8 mouse cellular contexts compared by ENCODE assay signal in the genomic region with DNA sequence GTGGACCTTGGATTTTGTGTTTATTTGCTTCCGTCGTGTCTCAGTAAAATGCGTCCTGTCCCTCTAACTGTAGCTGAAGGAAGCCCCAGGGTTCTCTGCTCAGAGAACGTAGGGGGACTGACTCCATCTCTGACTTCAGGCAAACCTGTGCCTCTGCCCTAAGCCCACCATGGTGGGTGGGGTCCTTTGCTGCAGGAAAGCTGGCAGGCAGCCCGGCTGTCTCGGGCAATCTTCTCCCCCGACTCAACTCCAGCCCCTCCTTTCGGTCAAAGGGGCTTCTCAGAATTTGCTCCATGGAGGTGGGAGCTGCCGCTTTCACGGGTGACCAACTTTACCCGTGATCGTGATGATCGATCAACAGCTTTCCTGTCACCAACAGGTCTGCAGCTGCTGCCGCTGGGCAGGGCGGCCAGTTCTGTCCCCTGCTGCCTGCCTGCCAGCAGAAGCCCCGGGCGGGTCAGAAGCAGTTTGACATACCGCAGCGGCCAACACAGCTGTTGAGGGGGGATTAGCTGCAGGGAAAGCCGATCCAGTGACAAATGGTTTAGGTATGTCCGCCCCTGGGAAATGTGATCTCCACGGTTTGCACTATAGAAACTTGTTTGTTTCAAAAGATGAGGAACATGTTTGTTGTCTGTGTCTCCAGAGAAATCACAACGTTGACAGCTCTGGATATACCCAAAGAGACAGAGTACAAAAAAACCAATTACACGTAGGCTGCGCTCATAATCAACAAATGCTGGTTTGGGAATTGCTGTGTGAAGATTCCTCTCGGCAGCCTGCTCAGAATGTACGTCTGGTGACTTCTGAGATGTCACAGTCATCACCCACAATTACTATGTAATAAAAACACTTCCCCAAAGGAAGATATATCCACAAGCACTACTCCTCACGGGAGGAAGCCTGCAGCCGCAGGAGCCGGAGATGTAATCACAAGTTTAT.
DNase-seq lines count a peak whose midpoint lies in the region; ATAC-seq and TF ChIP-seq lines count a peak whose summit lies in the region.

No protein-coding gene starts in this region.

- peak; percentile 11 for DNase-seq in ovary, postnatal 36 days (ENCODE audit: low spot score)
- no peak for DNase-seq in ovary, postnatal 14 days (ENCODE audit: low spot score)
- DNase-seq in forelimb bud, embryonic 11.5 days (ENCODE audit: low read depth, low spot score) = peak; percentile 75
- DNase-seq in right cerebral cortex, adult 2 months (ENCODE audit: low spot score in 2 of 2) = no peak
- DNase-seq in right cerebral cortex, adult 18-20 months = no peak

- no peak for ATAC-seq in intestine, postnatal 0 days
- peak; percentile 64 for ATAC-seq in midbrain, embryonic 13.5 days
- no peak for ATAC-seq in frontal cortex, adult (ENCODE audit: low TSS enrichment)

- H3K9me3 ChIP-seq in intestine, postnatal 0 days (ENCODE audit: control insufficient read depth) = no peaks in the 10 kb centered on the region
- H3K9me3 ChIP-seq in midbrain, embryonic 13.5 days = no peaks in the 10 kb centered on the region

- H3K36me3 ChIP-seq in intestine, postnatal 0 days (ENCODE audit: control insufficient read depth, insufficient read depth) = no peaks in the 10 kb centered on the region
- no peaks in the 10 kb centered on the region for H3K36me3 ChIP-seq in midbrain, embryonic 13.5 days

- H3K4me3 ChIP-seq in intestine, postnatal 0 days (ENCODE audit: low read depth, low read length) = peak overlapping the region; percentile 28
- H3K4me3 ChIP-seq in midbrain, embryonic 13.5 days (replicated peaks) = peak overlapping the region; percentile 36

- WGBS in intestine, postnatal 0 days = 14% methylated on average over 30 of the region's 30 CpGs
- WGBS in midbrain, embryonic 13.5 days = 11% methylated on average over 30 of the region's 30 CpGs

- no peak overlapping the region for H3K9ac ChIP-seq in intestine, postnatal 0 days (ENCODE audit: low read depth, low read length)
- H3K9ac ChIP-seq in midbrain, embryonic 13.5 days (replicated peaks) = peak overlapping the region; percentile 56

- H3K27ac ChIP-seq in intestine, postnatal 0 days (ENCODE audit: low read depth, low read length) = no peak overlapping the region
- peak overlapping the region; percentile 84 for H3K27ac ChIP-seq in midbrain, embryonic 13.5 days

- no peaks in the 10 kb centered on the region; the same call in 1 of the 2 replicates for H3K4me1 ChIP-seq in intestine, postnatal 0 days (replicated peaks; ENCODE audit: control insufficient read depth, insufficient read depth, low read length)
- H3K4me1 ChIP-seq in midbrain, embryonic 13.5 days (replicated peaks) = peaks cover 37% of the 10 kb centered on the region

- H3K4me2 ChIP-seq in intestine, postnatal 0 days (replicated peaks; ENCODE audit: low read depth) = peak overlapping the region; percentile 65
- H3K4me2 ChIP-seq in midbrain, embryonic 13.5 days (replicated peaks) = peak overlapping the region; percentile 61

- no peak for TF ChIP-seq CTCF in intestine, postnatal 0 days (IDR thresholded peaks at IDR 0.05; ENCODE audit: low read depth)

- H3K27me3 ChIP-seq in intestine, postnatal 0 days (replicated peaks; ENCODE audit: control insufficient read depth, insufficient read depth, low read length) = no peaks in the 10 kb centered on the region
- H3K27me3 ChIP-seq in midbrain, embryonic 13.5 days = no peaks in the 10 kb centered on the region

Comparison
In these comparisons a context has a peak if more than half of its experiments do, and no peak if none do; other contexts are left out.
1. DNase-seq: peak in ovary, postnatal 36 days (single experiment) and forelimb bud, embryonic 11.5 days (single experiment); none in ovary, postnatal 14 days (single experiment), right cerebral cortex, adult 2 months (0 of 2) and right cerebral cortex, adult 18-20 months (single experiment).